Mouse (Mus musculus) MEL (cell line): ENCODE results near the gene Leng1. TPM values are rescaled to one million over a fixed set of nuclear protein-coding genes. Genes with fewer than 3 reads are reported as not detected.

Experiments
- DNase-seq: peaks from one replicate; pipeline ENCODE4 v3.0.0; 2011; ENCODE audit warnings: low read depth, low spot score
- H3K27ac ChIP-seq: 2 replicates; pipeline ENCODE4 v1.5.1; 2012; ENCODE audit warnings: low read depth, mild to moderate bottlenecking, control low read depth, low read length, moderate library complexity; ENCODE audit not compliant: control insufficient read depth
- H3K27me3 ChIP-seq, 2 experiments: fragments of 150-350 bp in 1 of 2; sonication (generic) in 1 of 2; 2 replicates each; pipeline ENCODE4 v1.6.1; 2012; ENCODE audit warnings: low read length in 2 of 2, mild to moderate bottlenecking in 2 of 2, improper control_type of control experiment in 1 of 2, moderate library complexity in 1 of 2; ENCODE audit not compliant: insufficient read depth in 2 of 2, control insufficient read depth in 1 of 2
- H3K36me3 ChIP-seq, 2 experiments: 2 replicates each; pipeline ENCODE4 v1.6.1; 2012 to 2014; ENCODE audit warnings: low read length in 2 of 2, improper control_type of control experiment in 1 of 2, inconsistent platforms in 1 of 2, mild to moderate bottlenecking in 1 of 2; ENCODE audit not compliant: insufficient read depth in 2 of 2, control insufficient read depth in 1 of 2
- H3K4me1 ChIP-seq, 2 experiments: fragments of 150-350 bp in 1 of 2; sonication (generic) in 1 of 2; 2 replicates each; pipeline ENCODE4 v1.6.1; 2012; ENCODE audit warnings: low read length in 2 of 2, improper control_type of control experiment in 1 of 2, mild to moderate bottlenecking in 1 of 2; ENCODE audit not compliant: insufficient read depth in 2 of 2, control insufficient read depth in 1 of 2
- H3K4me3 ChIP-seq, 2 experiments: fragments of 150-350 bp in 1 of 2; sonication (generic) in 1 of 2; 2 replicates each; pipeline ENCODE4 v1.5.1; 2012; ENCODE audit warnings: low read depth in 2 of 2, low read length in 2 of 2, mild to moderate bottlenecking in 2 of 2, moderate library complexity in 2 of 2, control low read depth in 1 of 2, improper control_type of control experiment in 1 of 2; ENCODE audit not compliant: control insufficient read depth in 1 of 2, insufficient read depth in 1 of 2
- H3K79me2 ChIP-seq: 2 replicates; pipeline ENCODE4 v1.6.1; 2012; ENCODE audit warnings: mild to moderate bottlenecking, low read length, moderate library complexity; ENCODE audit not compliant: control insufficient read depth, poor library complexity, insufficient read depth
- H3K9ac ChIP-seq: 2 replicates; pipeline ENCODE4 v1.6.1; 2012; ENCODE audit warnings: low read depth, mild to moderate bottlenecking, control low read depth, low read length, moderate library complexity; ENCODE audit not compliant: control insufficient read depth, poor library complexity, severe bottlenecking
- H3K9me3 ChIP-seq: fragments of 150-350 bp; sonication (generic); replicated peaks from 2 replicates; pipeline ENCODE4 v1.6.1; 2012; ENCODE audit warnings: mild to moderate bottlenecking, low read length, improper control_type of control experiment, moderate library complexity; ENCODE audit not compliant: insufficient read depth
- BHLHE40 ChIP-seq: IDR thresholded peaks from 2 replicates; pipeline ENCODE4 v1.6.1; 2012; ENCODE audit warnings: low read depth, mild to moderate bottlenecking, inconsistent platforms, low read length, improper control_type of control experiment, borderline replicate concordance
- CHD1 ChIP-seq: IDR thresholded peaks from 2 replicates; pipeline ENCODE4 v1.6.1; 2012; ENCODE audit warnings: low read depth, mild to moderate bottlenecking, inconsistent platforms, low read length, improper control_type of control experiment
- E2F4 ChIP-seq: IDR thresholded peaks from 2 replicates; pipeline ENCODE4 v1.6.1; 2011; ENCODE audit warnings: low read depth, low read length, improper control_type of control experiment, borderline replicate concordance
- EP300 ChIP-seq, 2 experiments: IDR thresholded peaks; 2 replicates each; pipeline ENCODE4 v1.6.1; 2011; ENCODE audit warnings: improper control_type of control experiment in 2 of 2, low read length in 2 of 2, low read depth in 1 of 2, mild to moderate bottlenecking in 1 of 2
- ETS1 ChIP-seq: IDR thresholded peaks from 2 replicates; pipeline ENCODE4 v1.6.1; 2012; ENCODE audit warnings: low read depth, mild to moderate bottlenecking, inconsistent platforms, low read length, improper control_type of control experiment, moderate library complexity
- GATA1 ChIP-seq: IDR thresholded peaks from 2 replicates; pipeline ENCODE4 v1.6.1; 2011; ENCODE audit warnings: low read depth, low read length, improper control_type of control experiment
- JUND ChIP-seq: IDR thresholded peaks from 2 replicates; pipeline ENCODE4 v1.6.1; 2011; ENCODE audit warnings: low read depth, mild to moderate bottlenecking, improper control_type of control experiment, low read length
- MAX ChIP-seq: IDR thresholded peaks from 2 replicates; pipeline ENCODE4 v1.6.1; 2011; ENCODE audit warnings: low read length, improper control_type of control experiment
- MXI1 ChIP-seq: IDR thresholded peaks from 2 replicates; pipeline ENCODE4 v1.6.1; 2011; ENCODE audit warnings: mild to moderate bottlenecking, low read depth, low read length, improper control_type of control experiment
- MYB ChIP-seq: IDR thresholded peaks from 2 replicates; pipeline ENCODE4 v1.6.1; 2011; ENCODE audit warnings: mild to moderate bottlenecking, low read depth, low read length, improper control_type of control experiment
- MYC ChIP-seq: IDR thresholded peaks from 2 replicates; pipeline ENCODE4 v1.6.1; 2011; ENCODE audit warnings: low read depth, mild to moderate bottlenecking, low read length, improper control_type of control experiment, moderate library complexity
- RAD21 ChIP-seq: IDR thresholded peaks from 2 replicates; pipeline ENCODE4 v1.6.1; 2011; ENCODE audit warnings: mild to moderate bottlenecking, low read depth, low read length, improper control_type of control experiment
- RCOR1 ChIP-seq: IDR thresholded peaks from 2 replicates; pipeline ENCODE4 v1.6.1; 2012; ENCODE audit warnings: low read depth, mild to moderate bottlenecking, inconsistent platforms, low read length, improper control_type of control experiment
- SIN3A ChIP-seq: IDR thresholded peaks from 2 replicates; pipeline ENCODE4 v1.6.1; 2012; ENCODE audit warnings: low read length, improper control_type of control experiment, inconsistent platforms
- SMC3 ChIP-seq: IDR thresholded peaks from 2 replicates; pipeline ENCODE4 v1.6.1; 2011; ENCODE audit warnings: low read depth, low read length, improper control_type of control experiment
- ZC3H11A ChIP-seq: IDR thresholded peaks from 2 replicates; pipeline ENCODE4 v1.6.1; 2012; ENCODE audit warnings: low read depth, mild to moderate bottlenecking, inconsistent platforms, low read length, improper control_type of control experiment
- ZKSCAN1 ChIP-seq: IDR thresholded peaks from 2 replicates; pipeline ENCODE4 v1.6.1; 2012; ENCODE audit warnings: low read depth, mild to moderate bottlenecking, inconsistent platforms, low read length, improper control_type of control experiment, moderate library complexity
- ZMIZ1 ChIP-seq: IDR thresholded peaks from 2 replicates; pipeline ENCODE4 v1.6.1; 2012; ENCODE audit warnings: low read depth, mild to moderate bottlenecking, inconsistent platforms, low read length, improper control_type of control experiment, moderate library complexity
- polyA plus RNA-seq, 2 experiments: library from polyadenylated mRNA; stranded (reverse) in 1 of 2; unstranded in 1 of 2; fragments of >175 nt in 1 of 2; fragments of >200 nt in 1 of 2; gene quantifications; 2 replicates each; pipeline versions ENCODE4 v1.2.1 to v1.2.4; 2012; ENCODE audit warnings: low replicate concordance in 2 of 2, low read depth in 1 of 2; ENCODE audit not compliant: insufficient read length in 2 of 2, insufficient read depth in 1 of 2, missing spikeins in 1 of 2
- total RNA-seq: library from RNA; depleted of rRNA; stranded (reverse); fragments of 300-350 nt; gene quantifications from 2 replicates; pipeline ENCODE4 v1.2.3, GENCODE M21; 2012

The Leng1 gene
- total and polyA plus RNA-seq, 3 experiments, result 11.0 to 11.3 TPM; not detected in 1

DNA sequence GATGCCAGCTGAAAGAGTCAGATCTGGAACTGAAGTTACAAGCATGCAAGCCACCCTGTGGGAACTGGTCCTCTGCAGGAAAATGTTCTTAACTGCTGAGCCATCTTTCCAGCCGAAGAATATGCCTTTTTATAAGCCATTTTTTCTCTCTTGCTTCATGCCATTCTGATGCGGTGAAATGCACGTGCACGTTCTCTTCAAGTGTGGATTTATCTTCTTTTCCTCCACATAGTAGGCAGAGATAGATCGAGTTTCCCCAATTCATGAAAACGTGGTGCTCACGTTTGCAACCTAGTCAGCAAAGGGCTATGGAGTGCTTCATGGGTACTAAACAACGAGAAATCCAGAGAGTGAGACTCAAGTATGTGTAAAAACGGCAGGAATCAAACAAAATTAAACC is 21.8 kb downstream of the Leng1 start:
- peak overlapping the region; percentile 28 for H3K9ac ChIP-seq
- DNase-seq, result no peak
- H3K27ac ChIP-seq, result peak overlapping the region; percentile 46
- peaks cover 36% of the 10 kb centered on the region for H3K79me2 ChIP-seq
- no peaks in the 10 kb centered on the region for H3K27me3 ChIP-seq
- H3K36me3 ChIP-seq, result peaks cover 0 to 33% of the 10 kb centered on the region in 2 experiments; a peak in 3 of 4 replicates
- peaks cover 3 to 36% of the 10 kb centered on the region in 2 experiments for H3K4me1 ChIP-seq
- peak overlapping the region; percentile 44 to 45 for H3K4me3 ChIP-seq
- H3K9me3 ChIP-seq, result no peaks in the 10 kb centered on the region
- TF ChIP-seq SMC3, result no peak
- TF ChIP-seq JUND, result no peak
- TF ChIP-seq MYC, result peak; percentile 45; the same call in 1 of the 2 replicates
- TF ChIP-seq CHD1, result 0 out of 2 replicates have a peak, but pooled peaks have one; percentile 67
- peak; percentile 71; the same call in 1 of the 2 replicates for TF ChIP-seq MXI1
- no peak for TF ChIP-seq E2F4
- no peak for TF ChIP-seq MYB
- TF ChIP-seq BHLHE40, result peak; percentile 65; the same call in 1 of the 2 replicates
- TF ChIP-seq SIN3A, result peak; percentile 65; the same call in 1 of the 2 replicates
- no peak for TF ChIP-seq ZC3H11A
- TF ChIP-seq MAX, result peak; percentile 56
- TF ChIP-seq ZMIZ1, result no peak
- TF ChIP-seq, all 39 proteins: peak for 6

GRCm38 (mm10) chr7:3643412-3643811 is 22.2 kb downstream of the Leng1 start:
- peak; percentile 89 for DNase-seq
- TF ChIP-seq ZKSCAN1 (no peak), ETS1 (peak; percentile 51), RCOR1 (peak; percentile 96), GATA1 (peak; percentile 80), ZC3H11A (no peak), EP300 (IDR thresholded peaks at IDR 0.05; ENCODE audit: low read depth in 1 of 2, low read length in 2 of 2) (peak; percentile 48 to 62; a peak in 2 of 4 replicates), SIN3A (peak; percentile 63), RAD21 (no peak)
- TF ChIP-seq, all 39 proteins: peak for 5
- H3K4me3 ChIP-seq, result no peak overlapping the region; a peak in 1 of 4 replicates
- H3K79me2 ChIP-seq, result peaks cover 32% of the 10 kb centered on the region
- no peaks in the 10 kb centered on the region for H3K9me3 ChIP-seq
- no peaks in the 10 kb centered on the region for H3K27me3 ChIP-seq
- H3K36me3 ChIP-seq, result peaks cover 2 to 29% of the 10 kb centered on the region in 2 experiments
- H3K27ac ChIP-seq, result peak overlapping the region; percentile 46
- H3K9ac ChIP-seq, result peak overlapping the region; percentile 28; the same call in 1 of the 2 replicates
- H3K4me1 ChIP-seq, result peaks cover 3 to 33% of the 10 kb centered on the region in 2 experiments
